Mouse (Mus musculus) erythroblast, embryonic 14.5 days (primary cell): Measurements from ENCODE around the gene Bcas3.

Experiments
- GATA1 ChIP-seq: IDR thresholded peaks from 2 replicates; pipeline ENCODE4 v1.6.1; 2012; ENCODE audit warnings: low read length, inconsistent platforms, mixed read lengths
- TAL1 ChIP-seq: IDR thresholded peaks from 3 replicates; pipeline ENCODE4 v1.6.1; 2012; ENCODE audit warnings: low read length, inconsistent platforms, mixed read lengths

DNA sequence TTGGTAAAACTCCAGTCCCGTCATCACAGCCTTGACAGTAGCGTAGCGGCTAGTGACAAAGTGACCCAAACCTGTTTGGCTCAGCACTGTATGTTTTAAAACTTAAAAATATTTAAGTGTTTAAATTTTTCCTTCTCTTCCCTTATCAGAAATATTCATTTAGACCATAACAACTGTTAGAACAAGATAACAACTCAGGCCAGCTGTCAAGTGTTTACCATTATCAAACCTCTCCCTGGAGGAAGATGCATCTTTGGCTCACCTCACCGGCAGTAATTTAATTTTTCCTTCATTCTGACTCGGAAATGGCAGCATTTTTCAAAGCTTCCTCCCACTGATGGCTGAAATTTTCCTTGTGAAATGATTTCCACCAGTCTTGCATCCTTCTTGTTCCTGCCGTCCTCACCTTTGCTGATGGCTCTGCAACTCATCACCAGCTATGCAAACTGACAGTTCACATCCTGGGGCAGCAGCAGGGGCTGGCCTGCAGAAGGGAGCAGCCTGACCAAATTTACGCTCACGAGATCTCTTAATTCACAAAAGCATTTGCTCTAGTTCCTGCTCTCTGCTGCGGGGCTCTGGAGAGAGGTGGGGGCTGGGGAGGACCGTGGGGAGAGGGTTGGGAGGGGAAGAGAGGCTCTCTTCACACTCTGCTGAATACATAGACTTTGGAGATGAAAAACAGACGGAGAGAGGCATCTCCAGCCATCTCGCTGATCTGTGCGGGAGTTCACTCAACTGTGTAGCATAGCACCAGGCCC, 275.5 kb downstream of the Bcas3 start:
- no peak for TF ChIP-seq GATA1
- no peak for TF ChIP-seq TAL1
